Mouse (Mus musculus): ENCODE measurements around the gene Btf3l4. TPM values are rescaled to one million over a fixed set of nuclear protein-coding genes. Genes with fewer than 3 reads are reported as not detected.

The Btf3l4 gene
- polyA plus RNA-seq, 1 experiment = 16.7 TPM

DNA sequence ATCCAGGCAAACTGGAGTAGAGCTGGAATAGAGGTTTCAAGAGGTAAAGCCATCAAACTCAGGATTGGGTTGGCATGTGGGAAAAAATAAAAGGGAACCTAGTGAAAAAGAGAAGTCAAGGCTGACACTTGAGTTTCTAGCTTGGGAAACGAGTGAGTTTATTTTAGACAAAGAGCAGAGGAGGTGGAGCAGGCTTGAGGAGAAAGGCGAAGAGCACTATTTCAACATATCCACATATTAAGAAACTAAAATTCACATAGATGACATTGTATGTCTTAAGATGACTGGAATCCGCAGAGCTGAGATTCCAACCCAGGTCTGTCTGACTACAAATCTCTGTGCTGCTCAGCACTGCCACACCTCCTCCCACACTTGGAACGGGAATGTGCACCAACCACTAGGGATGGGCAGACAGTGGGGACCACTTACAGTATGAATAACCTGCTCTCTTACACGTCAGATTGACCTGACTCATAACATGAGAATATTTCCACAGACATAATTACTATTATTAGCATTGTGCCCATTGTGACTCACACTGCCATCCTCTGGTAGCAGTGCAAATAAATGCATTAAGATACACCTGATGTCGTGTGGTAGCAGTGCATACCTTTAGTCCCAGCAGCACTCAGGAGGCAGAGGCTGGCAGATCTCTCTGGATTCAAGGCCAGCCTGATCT lies 44.0 kb downstream of the Btf3l4 start:
- DNase-seq = no peak
- TF ChIP-seq CTCF (conservative IDR thresholded peaks at IDR 0.05; ENCODE audit: insufficient read depth, insufficient read length, low read depth, low read length) (no peak), POLR2A (IDR thresholded peaks at IDR 0.05; ENCODE audit: low read depth, low read length) (no peak)

GRCm38 (mm10) chr4:108782421-108783085 lies 50.9 kb downstream of the Btf3l4 start:
- peaks cover 7% of the 10 kb centered on the region; the same call in 1 of the 2 replicates for H3K4me1 ChIP-seq (ENCODE audit: control insufficient read depth, insufficient read depth, low read length)
- H3K4me3 ChIP-seq (ENCODE audit: insufficient read depth, low read depth, low read length) = no peak overlapping the region
- no peak overlapping the region for H3K27ac ChIP-seq (ENCODE audit: insufficient read depth, low read depth, low read length)
- no peaks in the 10 kb centered on the region for H3K27me3 ChIP-seq (replicated peaks; ENCODE audit: control insufficient read depth, insufficient read depth, low read length)
- H3K36me3 ChIP-seq (ENCODE audit: control insufficient read depth, insufficient read depth, low read length) = no peaks in the 10 kb centered on the region
- TF ChIP-seq CTCF (conservative IDR thresholded peaks at IDR 0.05; ENCODE audit: insufficient read depth, insufficient read length, low read depth, low read length) (no peak), POLR2A (IDR thresholded peaks at IDR 0.05; ENCODE audit: low read depth, low read length) (no peak)
- no peak for DNase-seq
- 50% methylated on average over 8 of the region's 8 CpGs for WGBS

More for the DNA sequence above, 44.0 kb downstream of the Btf3l4 start:
- WGBS = 71% methylated on average over 6 of the region's 6 CpGs
- no peaks in the 10 kb centered on the region for H3K36me3 ChIP-seq (ENCODE audit: control insufficient read depth, insufficient read depth, low read length)
- H3K4me3 ChIP-seq (ENCODE audit: insufficient read depth, low read depth, low read length) = no peak overlapping the region
- no peaks in the 10 kb centered on the region for H3K27me3 ChIP-seq (replicated peaks; ENCODE audit: control insufficient read depth, insufficient read depth, low read length)
- no peaks in the 10 kb centered on the region for H3K4me1 ChIP-seq (ENCODE audit: control insufficient read depth, insufficient read depth, low read length)
- H3K27ac ChIP-seq (ENCODE audit: insufficient read depth, low read depth, low read length) = no peak overlapping the region

DNA sequence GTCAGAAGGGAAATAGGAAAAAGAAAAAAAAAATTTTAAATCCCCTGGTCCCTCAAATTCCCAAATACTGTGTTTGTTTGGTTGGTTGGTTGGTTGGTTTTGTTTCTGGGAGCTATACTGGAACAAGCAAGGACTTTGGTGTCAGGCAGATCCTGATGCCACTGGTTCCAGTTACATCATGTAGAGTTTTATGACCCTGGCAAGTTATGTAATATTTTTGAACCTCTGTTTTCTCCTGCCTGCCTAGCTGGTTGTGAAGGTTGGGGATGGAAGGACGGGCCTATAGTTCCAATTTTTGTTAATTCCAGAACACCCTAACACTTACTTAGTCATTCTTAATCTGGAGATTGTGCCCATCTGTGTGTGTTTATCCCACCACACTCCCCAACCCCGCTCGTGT lies 51.8 kb downstream of the Btf3l4 start:
- DNase-seq = peak; percentile 33
- H3K4me3 ChIP-seq (ENCODE audit: insufficient read depth, low read depth, low read length) = no peak overlapping the region
- no peaks in the 10 kb centered on the region for H3K36me3 ChIP-seq (ENCODE audit: control insufficient read depth, insufficient read depth, low read length)
- 76% methylated on average over 3 of the region's 3 CpGs for WGBS
- H3K27me3 ChIP-seq (replicated peaks; ENCODE audit: control insufficient read depth, insufficient read depth, low read length) = no peaks in the 10 kb centered on the region
- TF ChIP-seq CTCF (conservative IDR thresholded peaks at IDR 0.05; ENCODE audit: insufficient read depth, insufficient read length, low read depth, low read length) (no peak), POLR2A (IDR thresholded peaks at IDR 0.05; ENCODE audit: low read depth, low read length) (no peak)
- peaks cover 7% of the 10 kb centered on the region; the same call in 1 of the 2 replicates for H3K4me1 ChIP-seq (ENCODE audit: control insufficient read depth, insufficient read depth, low read length)
- peak overlapping the region; percentile 35; the same call in 1 of the 2 replicates for H3K27ac ChIP-seq (ENCODE audit: insufficient read depth, low read depth, low read length)

DNA sequence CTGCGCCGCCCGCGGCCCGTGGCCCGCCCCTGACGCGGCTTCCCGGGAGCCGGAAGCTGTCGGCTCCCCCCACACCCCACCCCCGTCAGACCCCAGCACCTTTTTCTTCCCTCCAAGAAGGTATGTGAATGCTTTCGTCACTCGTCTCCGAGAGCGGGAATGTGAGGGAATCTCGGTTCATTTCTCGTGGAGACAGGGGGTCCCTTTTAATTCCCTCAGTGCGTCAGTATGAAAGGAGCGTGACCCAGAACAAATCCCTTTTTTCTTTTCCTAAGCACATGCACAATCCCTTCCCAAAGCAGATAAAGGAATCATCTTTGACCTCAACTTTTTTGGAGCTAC lies 52.6 kb downstream of the Btf3l4 start:
- peaks cover 7% of the 10 kb centered on the region; the same call in 1 of the 2 replicates for H3K4me1 ChIP-seq (ENCODE audit: control insufficient read depth, insufficient read depth, low read length)
- H3K4me3 ChIP-seq (ENCODE audit: insufficient read depth, low read depth, low read length) = peak overlapping the region; percentile 68
- H3K27ac ChIP-seq (ENCODE audit: insufficient read depth, low read depth, low read length) = peak overlapping the region; percentile 87; the same call in 1 of the 2 replicates
- TF ChIP-seq CTCF (conservative IDR thresholded peaks at IDR 0.05; ENCODE audit: insufficient read depth, insufficient read length, low read depth, low read length) (no peak), POLR2A (IDR thresholded peaks at IDR 0.05; ENCODE audit: low read depth, low read length) (no peak)
- 2% methylated on average over 20 of the region's 20 CpGs for WGBS
- no peaks in the 10 kb centered on the region for H3K27me3 ChIP-seq (replicated peaks; ENCODE audit: control insufficient read depth, insufficient read depth, low read length)
- no peaks in the 10 kb centered on the region for H3K36me3 ChIP-seq (ENCODE audit: control insufficient read depth, insufficient read depth, low read length)
- DNase-seq = no peak

- Histone ChIP-seq H3K4me3 (ENCODE audit: insufficient read depth, low read depth, low read length) (peak within 1 kb of the TSS; percentile 68), H3K4me1 (ENCODE audit: control insufficient read depth, insufficient read depth, low read length) (peaks cover 7% of the 10 kb centered on the region; the same call in 1 of the 2 replicates), H3K27me3 (replicated peaks; ENCODE audit: control insufficient read depth, insufficient read depth, low read length) (no peaks in the 10 kb centered on the region), H3K36me3 (ENCODE audit: control insufficient read depth, insufficient read depth, low read length) (no peaks in the 10 kb centered on the region), H3K27ac (ENCODE audit: insufficient read depth, low read depth, low read length) (peak within 1 kb of the TSS; percentile 88)
- TF ChIP-seq POLR2A (IDR thresholded peaks at IDR 0.05; ENCODE audit: low read depth, low read length) (no peak), CTCF (conservative IDR thresholded peaks at IDR 0.05; ENCODE audit: insufficient read depth, insufficient read length, low read depth, low read length) (peak; percentile 56)
- under 1% methylated on average over 108 of the region's 111 CpGs for WGBS
- DNase-seq = peak; percentile 85
These were observed 53.2 kb downstream of the Btf3l4 start, which contains the start of gene Zfyve9 for GRCm38 (mm10) chr4:108780057-108780863. Zfyve9 (minus strand) TSS chr4:108780798.

GRCm38 (mm10) chr4:108779763-108780056 lies 53.7 kb downstream of the Btf3l4 start:
- no peak for TF ChIP-seq CTCF (conservative IDR thresholded peaks at IDR 0.05; ENCODE audit: insufficient read depth, insufficient read length, low read depth, low read length)
- no peak for TF ChIP-seq POLR2A (IDR thresholded peaks at IDR 0.05; ENCODE audit: low read depth, low read length)
- Histone ChIP-seq H3K36me3 (ENCODE audit: control insufficient read depth, insufficient read depth, low read length) (no peaks in the 10 kb centered on the region), H3K27me3 (replicated peaks; ENCODE audit: control insufficient read depth, insufficient read depth, low read length) (no peaks in the 10 kb centered on the region), H3K4me1 (ENCODE audit: control insufficient read depth, insufficient read depth, low read length) (peaks cover 7% of the 10 kb centered on the region; the same call in 1 of the 2 replicates), H3K4me3 (ENCODE audit: insufficient read depth, low read depth, low read length) (peak overlapping the region; percentile 68), H3K27ac (ENCODE audit: insufficient read depth, low read depth, low read length) (peak overlapping the region; percentile 88)
- DNase-seq = no peak
- WGBS = under 1% methylated on average over 7 of the region's 7 CpGs

DNA sequence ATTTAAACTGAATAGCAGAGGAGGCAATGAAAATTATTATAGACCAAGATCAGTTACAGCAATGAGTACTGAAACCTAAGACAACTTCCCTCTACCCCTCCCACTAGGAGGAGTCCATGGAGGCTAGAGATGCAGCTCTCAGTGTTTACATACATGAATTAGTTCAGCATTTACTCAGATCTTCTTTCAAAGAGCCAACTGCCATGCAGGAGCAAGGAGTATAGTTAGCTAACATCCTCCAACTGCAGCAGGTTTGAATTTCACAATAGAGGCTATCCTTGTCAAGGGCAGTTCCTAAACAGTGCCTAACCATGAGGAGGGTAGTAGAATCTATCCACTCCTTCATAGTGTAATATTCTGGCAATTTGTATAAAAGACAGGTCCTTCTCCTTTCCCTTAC lies 64.9 kb downstream of the Btf3l4 start:
- Histone ChIP-seq H3K4me1 (ENCODE audit: control insufficient read depth, insufficient read depth, low read length) (no peaks in the 10 kb centered on the region), H3K27me3 (replicated peaks; ENCODE audit: control insufficient read depth, insufficient read depth, low read length) (no peaks in the 10 kb centered on the region), H3K36me3 (ENCODE audit: control insufficient read depth, insufficient read depth, low read length) (no peaks in the 10 kb centered on the region), H3K4me3 (ENCODE audit: insufficient read depth, low read depth, low read length) (no peak overlapping the region), H3K27ac (ENCODE audit: insufficient read depth, low read depth, low read length) (no peak overlapping the region)
- DNase-seq = no peak
- no peak for TF ChIP-seq CTCF (conservative IDR thresholded peaks at IDR 0.05; ENCODE audit: insufficient read depth, insufficient read length, low read depth, low read length)
- no peak for TF ChIP-seq POLR2A (IDR thresholded peaks at IDR 0.05; ENCODE audit: low read depth, low read length)

Other genes starting within 250 kb of the Btf3l4 start
- gene Cc2d1b, start 213.7 kb downstream of the Btf3l4 start, polyA plus RNA-seq (2012; rRNA removed) = 26.4 and 29.2 TPM in 2 replicates
- 0.05 and 0.16 TPM in 2 replicates for gene 3110021N24Rik, start 114.0 kb downstream of the Btf3l4 start, polyA plus RNA-seq (2012; rRNA removed)
- 5.2 and 6.5 TPM in 2 replicates for gene Zfyve9, start 52.8 kb downstream of the Btf3l4 start, polyA plus RNA-seq (2012; rRNA removed)
- gene Txndc12, start 987 bp upstream of the Btf3l4 start, polyA plus RNA-seq (2012; rRNA removed) = 22.5 and 25.3 TPM in 2 replicates
- 27.3 and 28.6 TPM in 2 replicates for gene Kti12, start 14.2 kb upstream of the Btf3l4 start, polyA plus RNA-seq (2012; rRNA removed)
- gene A730015C16Rik, start 15.0 kb upstream of the Btf3l4 start, polyA plus RNA-seq (2012; rRNA removed) = 0.15 TPM in 1 of 2 replicates, not detected in the other
- gene Rab3b, start 45.4 kb upstream of the Btf3l4 start, polyA plus RNA-seq (2012; rRNA removed) = 20.3 and 22.2 TPM in 2 replicates
- 38.5 and 50.5 TPM in 2 replicates for gene Nrd1, start 167.0 kb upstream of the Btf3l4 start, polyA plus RNA-seq (2012; rRNA removed)

Measured in kidney, adult 2 months (tissue).